Mouse (Mus musculus) left cerebral cortex, adult 9 months (tissue): ENCODE results near the gene Nup188.
A peak's percentile ranks its signal among the peaks of the same experiment; 100 is the strongest.

ENCODE experiments used
- DNase-seq, 2 experiments: peaks; one replicate each; pipeline ENCODE4 v3.0.0; 2022; ENCODE audit warnings: low spot score in 2 of 2

Nup188 gene

DNA sequence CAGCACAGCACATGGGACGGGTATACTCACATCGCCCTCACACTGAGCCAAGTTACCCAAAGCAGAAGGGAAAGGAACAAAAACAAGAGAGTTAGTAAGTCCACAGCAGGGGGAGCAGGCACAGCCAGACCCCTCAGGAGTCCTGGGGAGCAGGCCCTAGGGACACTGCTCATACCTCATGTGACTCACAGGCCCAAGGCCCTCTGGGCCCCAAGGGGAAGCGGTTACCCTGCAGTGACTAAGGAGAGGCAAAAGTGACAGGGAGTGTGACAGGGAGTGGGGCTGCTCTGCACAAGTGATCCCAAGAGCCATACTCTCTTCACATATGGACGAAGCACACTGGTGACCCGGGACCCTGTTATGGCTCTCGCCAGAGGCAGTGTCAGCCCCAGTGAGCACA lies 63.0 kb downstream of the Nup188 start:
- DNase-seq: no peak

- no peak for DNase-seq
Observed at GRCm38 (mm10) chr2:30351149-30351548, 65.0 kb downstream of the Nup188 start.

DNA sequence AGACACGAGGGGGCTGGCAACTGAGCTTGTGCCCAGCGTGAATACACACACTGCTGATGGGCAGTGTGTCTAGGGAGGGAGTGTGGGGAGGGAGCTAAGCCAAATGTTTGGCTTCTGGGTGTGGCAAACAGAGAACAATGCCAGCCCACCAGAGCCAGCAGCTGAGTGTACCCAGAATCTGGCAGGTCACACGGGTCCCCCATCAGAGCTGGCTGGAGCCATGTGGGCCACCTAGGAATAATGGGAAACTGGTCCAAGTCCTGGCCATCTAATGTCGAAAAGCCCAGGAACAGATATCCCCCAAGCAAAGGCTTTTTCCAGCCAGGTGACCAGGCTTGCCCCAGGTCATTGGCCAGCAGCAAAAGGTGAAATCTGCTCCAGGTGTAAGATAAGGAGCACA lies 69.7 kb downstream of the Nup188 start:
- no peak for DNase-seq

DNA sequence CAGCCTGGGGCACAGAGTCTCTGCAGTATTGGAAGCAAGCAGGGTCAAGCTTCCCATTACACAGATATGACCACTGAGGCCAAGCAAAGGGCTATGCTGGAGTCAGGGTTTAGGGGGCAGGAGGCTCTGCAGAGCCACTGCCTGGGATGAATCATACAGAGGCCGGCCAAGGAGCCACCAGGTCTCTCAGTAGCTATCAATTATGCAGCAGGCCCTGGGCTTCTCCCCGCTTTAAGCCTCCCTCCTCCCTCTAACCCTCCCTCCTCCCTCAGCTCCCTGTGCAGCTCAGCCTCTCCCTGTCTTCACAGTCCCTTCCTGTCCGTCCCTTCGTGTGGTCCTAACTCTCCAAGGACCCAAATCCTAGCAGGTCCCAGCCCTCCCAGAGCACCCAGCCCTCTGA lies 70.1 kb downstream of the Nup188 start:
- DNase-seq: no peak

DNA sequence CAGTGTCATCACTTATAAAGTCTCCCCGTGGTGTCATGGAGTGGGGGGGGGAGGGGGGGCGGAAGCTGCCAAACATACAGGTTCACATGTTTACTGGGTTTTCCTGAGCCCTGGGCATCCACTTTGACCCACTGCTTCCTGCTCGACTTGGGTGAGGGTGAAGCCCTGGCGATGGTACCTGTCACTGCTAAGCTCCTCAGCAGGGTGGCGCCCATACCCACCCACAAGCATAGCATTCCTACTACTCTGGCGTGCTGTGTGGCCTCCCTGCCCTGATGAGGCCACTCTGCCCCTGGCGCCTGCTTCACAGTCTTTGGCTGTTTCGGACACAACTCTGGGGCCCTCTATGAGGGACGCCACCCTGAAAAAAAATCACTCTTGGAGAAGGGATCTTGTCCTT lies 70.7 kb downstream of the Nup188 start:
- no peak for DNase-seq

DNA sequence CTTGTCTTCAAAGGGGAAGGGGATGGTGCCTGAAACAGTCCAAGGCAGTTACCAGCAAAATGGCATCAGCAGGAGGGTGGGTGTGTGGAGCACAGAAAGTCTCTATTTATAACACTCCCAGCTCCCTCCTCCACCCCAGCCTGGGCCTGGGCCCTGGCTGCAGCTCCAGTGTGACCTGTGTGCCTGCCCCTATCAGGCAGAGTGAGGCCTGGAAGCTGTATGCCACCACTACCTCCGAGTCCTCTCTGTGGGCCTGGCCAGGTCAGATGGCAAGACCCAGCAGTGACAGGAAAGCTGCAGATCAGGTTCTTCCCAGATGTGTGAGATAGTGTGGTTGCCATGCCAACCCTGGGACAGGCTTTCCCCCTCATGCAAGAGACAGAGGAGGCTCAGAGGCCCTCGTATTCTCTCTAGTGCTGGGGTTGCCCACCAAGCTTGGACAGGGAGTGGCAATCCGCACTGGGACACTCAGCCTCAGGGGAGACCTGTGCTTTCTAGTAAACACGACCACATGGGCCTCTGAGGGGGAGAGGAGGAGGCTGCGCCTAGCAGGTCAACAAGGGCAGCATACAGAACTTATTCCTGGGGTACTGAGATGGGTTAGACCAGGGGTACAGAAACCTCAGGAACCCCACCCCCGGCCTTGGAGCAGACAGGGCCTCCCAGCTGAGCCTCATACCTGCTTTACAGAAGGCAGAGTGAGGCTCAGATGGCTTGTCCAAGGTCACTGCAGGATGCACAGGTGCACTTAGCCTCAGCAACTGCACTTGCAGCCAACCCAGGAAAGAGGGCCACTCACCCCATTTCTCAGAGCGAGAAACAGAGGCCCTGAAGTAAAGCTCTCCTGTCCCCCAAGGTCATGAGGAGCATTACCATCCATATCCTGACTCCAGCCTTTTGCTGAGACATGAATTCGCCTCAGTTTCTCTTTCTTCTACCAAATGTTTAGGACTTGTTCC lies 71.6 kb downstream of the Nup188 start:
- no peak for DNase-seq

DNA sequence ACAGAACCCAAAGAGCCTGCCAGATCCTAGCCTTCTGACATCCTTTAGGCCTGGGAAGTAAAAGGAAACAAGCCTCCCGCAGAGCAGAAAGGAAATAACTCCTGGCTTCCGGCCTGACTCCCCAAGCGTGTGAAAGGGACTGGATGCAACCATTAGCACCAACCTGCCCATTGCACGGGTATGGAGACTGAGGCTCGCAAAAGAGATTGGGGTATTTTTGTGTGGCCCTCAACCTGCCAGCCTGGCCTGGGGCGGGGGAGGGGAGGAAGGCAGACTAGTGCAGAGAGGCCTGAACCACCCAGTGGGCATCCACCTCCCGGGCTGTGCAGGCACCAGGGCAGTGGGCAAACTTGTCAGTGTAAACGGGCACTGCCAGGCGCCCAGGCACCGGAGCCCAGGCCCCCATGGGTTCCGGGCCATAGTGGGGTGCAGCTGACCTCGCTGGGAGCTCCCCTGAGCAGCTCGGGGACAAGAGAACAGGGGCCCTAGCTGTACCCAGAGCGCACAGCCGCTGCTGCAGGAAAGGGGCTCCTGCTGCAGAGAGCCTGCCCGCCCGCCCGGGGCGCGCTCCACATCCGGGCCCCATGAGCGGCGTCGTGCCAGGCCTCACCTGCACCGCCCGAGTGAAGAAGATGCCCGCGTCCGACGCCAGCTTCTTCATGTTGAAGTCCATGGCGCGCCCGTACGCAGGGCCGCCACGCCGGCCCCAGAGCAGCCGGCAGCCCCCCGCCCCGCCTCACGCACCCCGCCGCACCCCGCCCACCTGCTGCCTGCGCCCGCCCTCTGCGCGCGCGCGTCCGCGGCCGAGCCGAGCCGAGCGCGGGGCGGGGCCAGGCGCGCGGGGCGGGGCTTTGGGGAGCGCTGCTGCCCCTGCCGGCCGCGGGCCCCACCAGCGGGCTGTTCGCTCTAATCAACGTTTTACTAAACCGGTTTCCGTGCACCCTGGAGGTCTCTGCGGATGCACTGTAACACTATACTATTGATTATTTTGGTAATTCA lies 72.6 kb downstream of the Nup188 start, which contains the start of gene Sh3glb2:
Gene Sh3glb2, minus strand, starts transcription at position 805 of the 999 bp plus-strand sequence.
- peak in 1 of 2 experiments; percentile 64 for DNase-seq

DNA sequence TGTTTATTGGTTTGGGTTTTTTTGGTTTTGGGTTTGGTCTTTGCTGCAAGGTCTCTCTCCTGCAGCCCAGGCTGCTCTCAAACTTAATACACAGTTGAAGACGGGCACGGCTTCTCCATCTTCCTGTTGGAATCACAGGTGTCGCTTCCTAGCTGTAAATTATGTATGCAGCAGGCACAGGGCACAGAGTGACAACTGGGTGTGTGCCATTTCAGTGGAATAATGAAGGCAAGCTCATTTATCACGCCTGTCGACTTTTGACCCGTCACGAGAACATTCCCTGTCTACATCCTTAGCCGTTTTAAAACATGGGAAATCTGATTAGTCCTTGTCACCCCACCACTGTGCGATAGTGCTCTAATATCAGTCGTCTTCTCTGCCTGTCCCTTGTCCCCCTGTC lies 74.4 kb downstream of the Nup188 start:
- DNase-seq: no peak

- DNase-seq: no peak
Observed at GRCm38 (mm10) chr2:30362865-30363264, 76.7 kb downstream of the Nup188 start.

- peak; percentile 99 to 100 for DNase-seq
Observed at GRCm38 (mm10) chr2:30363773-30364650, 77.8 kb downstream of the Nup188 start, which contains the start of gene Miga2. Gene Miga2, plus strand, starts transcription at chr2:30364233.

DNA sequence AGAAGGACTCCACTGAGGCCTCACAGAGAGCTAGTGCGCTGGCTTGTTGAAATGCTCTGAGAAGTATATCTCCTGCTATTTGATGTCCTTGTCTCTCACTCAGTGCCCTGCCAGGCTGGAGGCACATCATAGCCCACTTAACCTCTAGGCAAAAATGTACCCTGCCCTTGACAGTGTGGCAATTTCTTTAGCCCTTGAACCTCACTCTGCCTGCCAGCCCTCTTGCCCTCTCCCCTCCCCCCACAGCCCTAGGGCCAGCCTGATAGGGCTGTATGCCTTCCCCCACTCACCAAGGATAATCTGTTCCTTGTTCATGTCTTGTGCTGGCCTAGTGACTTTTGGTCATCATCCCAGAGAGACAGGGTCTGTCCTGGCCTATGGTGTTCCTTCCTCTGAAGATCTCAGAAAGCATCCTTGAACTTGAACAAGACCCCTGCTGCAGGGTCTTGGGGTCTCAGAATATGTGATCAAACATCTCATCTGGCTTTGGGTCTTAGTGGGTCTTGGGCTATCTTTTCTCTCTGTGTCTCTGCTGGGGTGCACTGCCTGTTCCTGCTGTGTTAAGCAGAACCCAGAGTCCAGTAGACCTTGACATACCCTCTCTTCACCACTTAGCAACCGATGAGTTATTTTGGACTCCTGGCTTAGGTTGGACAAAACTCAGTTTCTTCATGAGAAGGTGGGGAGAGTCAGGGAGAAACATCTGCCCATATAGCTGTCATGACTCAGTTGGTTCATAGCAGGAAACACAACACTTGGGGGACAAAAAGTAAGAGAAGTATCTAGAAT lies 79.3 kb downstream of the Nup188 start:
- no peak for DNase-seq

GRCm38 (mm10) chr2:30366203-30366602 lies 80.0 kb downstream of the Nup188 start:
- DNase-seq: no peak

DNA sequence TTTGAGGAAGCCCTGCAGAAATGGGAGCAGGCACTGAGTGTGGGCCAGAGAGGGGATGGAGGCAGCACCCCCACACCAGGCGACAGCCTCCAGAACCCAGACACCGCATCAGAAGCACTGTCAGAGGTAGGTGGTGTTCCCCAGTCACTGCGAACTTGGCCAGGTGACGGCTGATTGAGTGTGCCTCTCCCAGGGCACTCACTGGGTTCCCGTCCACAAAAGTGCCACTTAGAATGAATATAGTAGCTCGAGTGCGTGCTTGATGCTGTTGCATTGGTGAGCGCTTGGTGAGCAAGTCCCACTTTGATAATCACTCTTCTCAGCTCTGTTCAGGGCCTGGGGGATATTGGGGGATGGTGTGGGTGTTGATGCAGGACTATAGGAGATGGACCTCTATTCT lies 85.3 kb downstream of the Nup188 start:
- no peak for DNase-seq

GRCm38 (mm10) chr2:30372726-30373125 lies 86.5 kb downstream of the Nup188 start:
- no peak for DNase-seq

DNA sequence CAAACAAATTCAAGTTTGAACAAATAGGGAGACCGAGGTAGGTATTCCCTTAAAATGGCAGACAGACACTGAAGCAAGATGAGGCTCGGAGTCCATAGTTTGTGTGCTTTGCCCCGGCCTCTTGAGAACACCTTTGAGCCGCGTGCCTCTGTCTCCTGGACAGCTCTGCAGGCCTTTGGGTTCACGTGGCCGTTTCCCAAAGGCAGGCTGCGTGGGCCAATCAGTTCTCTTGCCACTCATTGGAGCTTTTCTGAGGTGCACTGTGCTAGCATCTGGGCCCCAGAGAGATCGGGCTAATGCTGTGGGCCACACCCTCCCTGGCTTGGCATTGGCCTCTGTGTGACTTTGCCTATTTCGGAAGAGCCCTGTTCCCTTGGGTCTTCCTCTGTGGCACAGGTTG lies 89.7 kb downstream of the Nup188 start:
- DNase-seq: no peak

GRCm38 (mm10) chr2:30377721-30378120 lies 91.5 kb downstream of the Nup188 start:
- no peak for DNase-seq

- DNase-seq: no peak
Observed at GRCm38 (mm10) chr2:30379307-30379706, 93.1 kb downstream of the Nup188 start.

DNA sequence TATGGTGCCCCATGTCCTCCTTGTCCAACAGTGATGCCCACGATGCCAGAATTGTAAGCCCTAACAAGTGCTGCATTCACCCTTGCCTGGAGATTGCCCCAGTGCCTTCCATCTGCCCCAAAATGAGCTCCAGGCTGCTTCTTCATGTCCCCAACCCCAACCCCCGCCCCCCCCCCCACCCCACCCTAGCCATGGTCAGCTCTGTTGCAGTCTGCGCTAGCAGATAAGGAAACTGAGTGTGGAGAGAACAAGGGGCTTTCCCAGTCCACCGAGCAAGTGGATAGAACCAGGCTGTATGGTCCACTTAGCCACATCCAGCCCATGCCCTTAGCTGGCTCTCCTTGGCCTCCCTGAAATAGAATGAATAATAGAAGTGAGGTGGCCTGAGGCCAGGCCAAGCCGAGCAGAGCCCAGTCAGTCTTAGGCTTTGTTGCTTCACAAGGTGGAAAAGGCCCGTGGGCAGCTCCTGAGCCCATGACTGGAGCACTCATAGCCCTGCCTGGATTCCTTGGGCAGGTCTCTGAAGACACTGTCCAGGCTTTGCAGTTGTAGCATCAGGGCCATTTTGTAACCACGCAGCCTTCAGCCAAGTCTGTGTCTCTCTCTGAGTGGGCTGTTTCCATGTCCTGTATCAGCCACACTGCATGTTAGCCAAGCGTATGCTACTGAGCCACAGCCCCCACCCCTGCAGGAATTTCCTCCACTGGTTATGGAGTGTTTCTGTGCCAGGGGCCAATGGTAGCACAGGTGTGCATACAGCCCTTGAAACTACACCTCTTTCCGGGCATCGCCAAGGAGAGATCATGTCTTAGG lies 94.6 kb downstream of the Nup188 start:
- DNase-seq: no peak

DNA sequence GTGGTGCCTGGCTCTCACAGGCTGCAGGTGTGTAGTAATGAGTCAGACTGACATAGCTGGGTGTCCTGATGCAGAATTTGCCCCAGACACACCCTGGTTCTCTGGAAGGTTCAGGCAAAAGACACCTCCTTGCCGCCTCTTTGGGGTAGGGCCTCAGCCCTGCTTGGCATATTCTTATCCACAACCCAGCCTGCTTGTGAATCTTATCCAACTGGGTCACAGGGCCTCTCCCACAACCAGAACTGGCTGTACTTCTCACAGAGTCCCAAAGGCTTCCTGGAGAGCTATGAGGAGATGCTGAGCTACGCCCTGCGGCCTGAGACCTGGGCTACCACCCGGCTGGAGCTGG lies 95.2 kb downstream of the Nup188 start:
- no peak for DNase-seq

GRCm38 (mm10) chr2:30384814-30385213 lies 98.6 kb downstream of the Nup188 start:
- peak in 1 of 2 experiments; percentile 44 for DNase-seq
